Mouse (Mus musculus) bone marrow, adult 2 months (tissue): Measurements from ENCODE around the gene Ucp3.

Experiments used
- CTCF ChIP-seq: fragments of 200-500 bp; IDR thresholded peaks from 2 replicates; pipeline ENCODE4 v1.5.1; 2011; ENCODE audit warnings: low read length, control low read depth; ENCODE audit not compliant: control insufficient read depth, insufficient read depth
- POLR2A ChIP-seq: fragments of 200-500 bp; IDR thresholded peaks from 2 replicates; pipeline ENCODE4 v1.6.1; 2011; ENCODE audit warnings: low read depth, mild to moderate bottlenecking, control low read depth, low read length, borderline replicate concordance; ENCODE audit not compliant: control insufficient read depth

GRCm38 (mm10) chr7:100534216-100534615 is 61.4 kb downstream of the Ucp3 start:
- no peak for TF ChIP-seq CTCF
- TF ChIP-seq POLR2A = no peak
